Mouse (Mus musculus) heart, embryonic 15.5 days (tissue): ENCODE measurements at regions not wholly inside any gene's neighbourhood (a gene's known extent, or its start where the extent isn't known, plus 50 kb on each side); places are given as distances from the start of the nearest gene placed in this dataset.
A peak's percentile ranks its signal among the peaks of the same experiment; 100 is the strongest.

Experiments used
- ATAC-seq: fragments of 200-750 bp; cut with Nextera tagmentation; replicated peaks from 2 replicates; pipeline ENCODE4 v1.8.0; 2017; ENCODE audit warnings: low read depth, moderate TSS enrichment; ENCODE audit not compliant: insufficient number of reproducible peaks, insufficient read depth, low FRiP score
- H3K27ac ChIP-seq: fragments of 300-500 bp; sonication (generic); 2 replicates; pipeline ENCODE4 v1.5.1; 2015; ENCODE audit warnings: mild to moderate bottlenecking, inconsistent platforms
- H3K27me3 ChIP-seq: fragments of 300-500 bp; sonication (generic); 2 replicates; pipeline ENCODE4 v1.6.1; 2015; ENCODE audit warnings: inconsistent platforms
- H3K36me3 ChIP-seq: fragments of 300-500 bp; sonication (generic); 2 replicates; pipeline ENCODE4 v1.6.1; 2015; ENCODE audit warnings: mild to moderate bottlenecking, inconsistent platforms
- H3K4me1 ChIP-seq: fragments of 300-500 bp; sonication (generic); replicated peaks from 2 replicates; pipeline ENCODE4 v1.6.1; 2015; ENCODE audit warnings: inconsistent platforms
- H3K4me2 ChIP-seq: fragments of 300-500 bp; sonication (generic); 2 replicates; pipeline ENCODE4 v1.6.1; 2015; ENCODE audit warnings: inconsistent platforms, mild to moderate bottlenecking, moderate library complexity
- H3K4me3 ChIP-seq: fragments of 300-500 bp; sonication (generic); 2 replicates; pipeline ENCODE4 v1.5.1; 2015; ENCODE audit warnings: mild to moderate bottlenecking, inconsistent platforms
- H3K9ac ChIP-seq: fragments of 300-500 bp; sonication (generic); 2 replicates; pipeline ENCODE4 v1.6.1; 2015; ENCODE audit warnings: mild to moderate bottlenecking, inconsistent platforms
- H3K9me3 ChIP-seq: fragments of 300-500 bp; sonication (generic); replicated peaks from 2 replicates; pipeline ENCODE4 v1.6.1; 2016; ENCODE audit warnings: inconsistent platforms
- WGBS: fragments of 180-500 bp; shearing (Covaris S2); methylation state at CpG from one replicate; pipeline ENCODE4 v1.1.7; 2015; ENCODE audit warnings: mixed read lengths; 5-methylcytosine and 5-hydroxymethylcytosine counted together

DNA sequence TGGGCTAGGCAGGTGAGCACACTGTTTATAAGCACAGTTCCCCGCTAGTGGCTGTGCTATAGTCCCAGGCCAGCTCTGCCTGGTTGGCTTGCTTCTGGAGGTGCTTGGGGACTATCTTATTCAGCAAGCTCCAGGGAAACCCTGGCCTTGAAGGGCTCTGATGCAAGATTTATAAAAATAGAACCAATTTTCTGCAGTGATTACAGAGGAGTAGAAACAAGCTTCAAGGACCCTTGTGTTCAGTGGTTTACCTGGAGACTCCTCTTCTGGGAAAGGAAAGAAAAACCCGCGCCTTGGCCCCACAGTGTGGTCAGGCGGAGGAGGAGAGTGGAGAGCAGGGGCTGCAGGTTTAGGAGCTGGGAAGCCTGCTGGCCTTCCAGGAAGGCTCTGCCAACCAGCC lies 178.2 kb upstream of the Ctnnb1 start:
- 84% methylated on average over 4 of the region's 4 CpGs for WGBS
- no peaks in the 10 kb centered on the region for H3K36me3 ChIP-seq
- H3K4me2 ChIP-seq = no peak overlapping the region
- H3K9me3 ChIP-seq = no peaks in the 10 kb centered on the region
- H3K4me3 ChIP-seq = no peak overlapping the region
- H3K27me3 ChIP-seq = no peaks in the 10 kb centered on the region
- no peak overlapping the region for H3K27ac ChIP-seq
- H3K4me1 ChIP-seq = peaks cover 10% of the 10 kb centered on the region; the same call in 1 of the 2 replicates
- no peak for ATAC-seq
- no peak overlapping the region for H3K9ac ChIP-seq

DNA sequence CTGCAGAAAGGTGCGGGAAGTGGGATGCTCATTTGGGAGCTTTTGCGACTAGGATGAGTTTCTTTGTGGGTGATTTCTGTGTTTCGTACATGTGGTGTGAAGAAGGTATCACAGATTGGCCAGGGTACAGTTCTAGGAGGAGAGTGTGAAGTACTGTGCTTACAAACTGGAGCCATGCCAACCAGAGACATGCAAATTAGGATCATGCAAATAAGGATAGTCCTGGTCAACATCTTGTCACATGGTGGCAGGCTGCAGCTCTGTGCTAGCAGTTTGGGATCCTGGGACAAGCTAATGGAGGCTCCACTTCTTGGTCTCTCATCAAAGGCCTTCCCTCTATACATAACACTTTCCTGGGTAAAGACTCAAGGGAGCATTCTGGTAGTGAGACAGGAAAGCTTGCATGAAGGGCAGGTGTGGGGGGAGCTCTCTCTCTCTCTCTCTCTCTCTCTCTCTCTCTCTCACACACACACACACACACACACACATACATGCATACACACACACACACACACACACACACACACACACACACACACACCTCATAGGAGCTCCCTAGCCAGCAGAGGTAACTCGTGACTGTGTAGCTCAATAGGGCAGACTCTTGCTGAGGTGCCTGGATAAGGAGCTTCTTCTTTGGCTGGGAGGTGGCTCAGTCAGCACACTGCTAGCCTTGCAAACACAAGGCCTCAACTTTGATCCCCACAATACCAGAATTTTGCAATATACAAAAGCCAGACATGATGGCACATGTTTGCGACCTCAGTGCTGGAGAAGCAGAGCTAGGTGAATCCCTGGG lies 177.1 kb upstream of the Ctnnb1 start:
- H3K27me3 ChIP-seq = no peaks in the 10 kb centered on the region
- no peaks in the 10 kb centered on the region for H3K9me3 ChIP-seq
- H3K4me3 ChIP-seq = no peak overlapping the region
- H3K9ac ChIP-seq = no peak overlapping the region
- no peak overlapping the region for H3K4me2 ChIP-seq
- 0 out of 2 replicates have a peak, but pooled peaks have one; percentile 47 for ATAC-seq
- H3K27ac ChIP-seq = no peak overlapping the region
- H3K36me3 ChIP-seq = no peaks in the 10 kb centered on the region
- WGBS = 88% methylated on average over 5 of the region's 5 CpGs
- peaks cover 10% of the 10 kb centered on the region; the same call in 1 of the 2 replicates for H3K4me1 ChIP-seq

DNA sequence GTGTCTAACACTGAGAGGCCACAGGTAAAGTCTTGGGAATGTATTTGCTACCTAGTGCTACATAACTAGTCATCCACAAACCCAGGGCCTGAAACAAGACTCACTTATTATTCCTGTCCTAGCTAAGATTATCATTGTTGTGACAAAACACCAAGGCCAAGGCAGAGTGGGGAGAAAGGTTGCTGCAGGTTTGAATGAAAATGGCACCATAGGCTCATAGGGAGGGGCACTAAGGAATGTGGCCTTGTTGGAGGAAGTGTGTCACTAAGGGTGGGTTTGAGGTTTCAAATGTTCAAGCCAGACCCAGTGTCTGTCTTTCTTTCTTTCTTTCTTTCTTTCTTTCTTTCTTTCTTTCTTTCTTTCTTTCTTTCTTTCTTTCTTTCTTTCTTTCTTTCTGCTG lies 174.9 kb upstream of the Ctnnb1 start:
- Histone ChIP-seq H3K4me3 (no peak overlapping the region), H3K9me3 (no peaks in the 10 kb centered on the region), H3K27me3 (no peaks in the 10 kb centered on the region), H3K9ac (no peak overlapping the region), H3K36me3 (no peaks in the 10 kb centered on the region), H3K4me2 (no peak overlapping the region), H3K4me1 (peaks cover 8% of the 10 kb centered on the region; the same call in 1 of the 2 replicates), H3K27ac (no peak overlapping the region)
- ATAC-seq = no peak

DNA sequence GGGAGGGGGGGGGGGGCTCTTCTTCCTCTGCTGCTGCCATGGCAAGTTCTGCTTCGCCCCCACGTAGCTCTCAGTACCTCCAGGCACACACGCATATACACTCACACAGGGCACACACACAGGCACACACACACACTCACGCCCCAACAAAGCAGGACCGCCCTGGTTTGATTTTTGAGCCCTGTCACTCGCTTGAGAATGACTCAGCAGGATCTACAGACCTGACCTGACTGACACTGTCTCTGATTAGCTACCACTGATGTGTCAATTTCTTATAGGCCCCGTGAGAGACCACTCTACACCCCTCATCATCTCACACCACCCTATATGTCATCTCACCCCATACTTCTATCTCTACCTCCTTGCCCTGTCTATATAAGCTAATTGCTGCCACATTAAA lies 173.5 kb upstream of the Ctnnb1 start:
- H3K9me3 ChIP-seq = no peaks in the 10 kb centered on the region
- no peaks in the 10 kb centered on the region for H3K27me3 ChIP-seq
- 89% methylated on average over 7 of the region's 7 CpGs for WGBS
- no peak overlapping the region for H3K27ac ChIP-seq
- no peak overlapping the region for H3K4me3 ChIP-seq
- peaks cover 7% of the 10 kb centered on the region; the same call in 1 of the 2 replicates for H3K4me1 ChIP-seq
- H3K36me3 ChIP-seq = no peaks in the 10 kb centered on the region
- no peak overlapping the region for H3K9ac ChIP-seq
- no peak overlapping the region for H3K4me2 ChIP-seq
- ATAC-seq = no peak

DNA sequence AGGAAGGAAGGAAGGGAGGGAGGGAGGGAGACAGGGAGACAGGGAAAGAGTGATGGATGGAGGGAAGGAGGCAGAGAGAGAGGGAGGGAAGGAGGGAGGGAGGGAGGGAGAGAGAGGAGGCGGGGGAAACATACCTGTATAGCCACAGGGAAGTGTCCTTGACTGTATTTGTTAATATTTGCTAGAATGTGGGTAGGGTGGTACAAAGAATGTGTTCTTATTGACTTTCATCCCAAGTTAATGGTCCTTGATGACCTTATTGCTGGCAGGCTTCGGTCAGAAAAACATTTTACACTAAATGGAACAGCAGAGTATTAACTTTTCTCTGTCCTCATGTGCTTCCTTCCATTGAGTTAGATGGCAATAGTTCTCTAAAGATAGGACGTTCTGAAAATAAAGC lies 171.0 kb upstream of the Ctnnb1 start:
- H3K4me2 ChIP-seq = no peak overlapping the region
- H3K36me3 ChIP-seq = no peaks in the 10 kb centered on the region
- H3K27me3 ChIP-seq = no peaks in the 10 kb centered on the region
- no peaks in the 10 kb centered on the region for H3K4me1 ChIP-seq
- no peaks in the 10 kb centered on the region for H3K9me3 ChIP-seq
- no peak overlapping the region for H3K27ac ChIP-seq
- WGBS = 79% methylated on average over 3 of the region's 3 CpGs
- ATAC-seq = no peak
- H3K9ac ChIP-seq = no peak overlapping the region
- H3K4me3 ChIP-seq = no peak overlapping the region

DNA sequence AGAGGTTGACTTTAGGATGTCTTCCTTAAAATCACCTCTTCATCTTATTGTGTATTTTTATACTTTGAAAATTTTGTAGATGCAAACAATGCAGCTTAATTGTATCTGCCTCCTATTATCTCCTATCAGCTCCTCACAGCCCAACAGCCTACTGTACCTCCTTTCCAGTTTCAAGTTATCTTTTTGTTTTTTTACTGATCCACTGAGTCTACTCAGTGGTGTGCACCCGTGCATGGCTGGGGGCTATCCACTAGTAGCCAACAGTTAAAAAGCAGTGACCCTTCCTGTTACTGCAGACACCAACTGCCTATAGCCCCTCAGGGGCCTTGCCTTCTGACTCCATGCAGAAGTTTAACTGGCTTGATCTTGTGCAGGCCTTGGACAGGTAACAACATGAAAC lies 170.4 kb upstream of the Ctnnb1 start:
- H3K9ac ChIP-seq = no peak overlapping the region
- ATAC-seq = no peak
- H3K9me3 ChIP-seq = no peaks in the 10 kb centered on the region
- no peaks in the 10 kb centered on the region for H3K27me3 ChIP-seq
- H3K4me1 ChIP-seq = no peaks in the 10 kb centered on the region
- WGBS = 62% methylated on average over 1 of the region's 1 CpGs
- no peak overlapping the region for H3K4me3 ChIP-seq
- H3K4me2 ChIP-seq = no peak overlapping the region
- H3K27ac ChIP-seq = no peak overlapping the region
- no peaks in the 10 kb centered on the region for H3K36me3 ChIP-seq

DNA sequence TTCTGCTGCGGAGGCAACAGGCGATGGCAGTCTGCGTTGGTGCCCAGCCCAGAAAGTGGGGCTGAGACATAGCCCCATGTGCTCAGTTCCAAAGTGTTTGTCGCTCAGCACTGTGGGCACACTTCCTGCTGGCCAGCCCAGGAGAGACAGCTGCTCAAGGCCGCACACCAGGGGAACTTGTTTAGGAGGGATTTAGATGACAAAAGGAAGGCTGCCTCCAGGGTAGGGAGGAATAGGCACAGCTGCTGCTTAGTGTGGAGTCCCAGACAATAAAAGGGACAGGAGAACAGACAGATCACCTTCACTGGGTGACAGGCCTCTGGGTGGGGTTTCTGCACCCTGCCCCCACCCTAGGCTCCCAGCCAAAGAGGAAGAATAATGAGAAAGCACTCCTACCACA lies 169.2 kb upstream of the Ctnnb1 start:
- Histone ChIP-seq H3K27me3 (no peaks in the 10 kb centered on the region), H3K4me3 (no peak overlapping the region), H3K4me1 (no peaks in the 10 kb centered on the region; the same call in 1 of the 2 replicates), H3K4me2 (no peak overlapping the region), H3K9ac (no peak overlapping the region), H3K9me3 (no peaks in the 10 kb centered on the region), H3K27ac (no peak overlapping the region), H3K36me3 (no peaks in the 10 kb centered on the region)
- ATAC-seq = no peak
- 73% methylated on average over 5 of the region's 5 CpGs for WGBS

DNA sequence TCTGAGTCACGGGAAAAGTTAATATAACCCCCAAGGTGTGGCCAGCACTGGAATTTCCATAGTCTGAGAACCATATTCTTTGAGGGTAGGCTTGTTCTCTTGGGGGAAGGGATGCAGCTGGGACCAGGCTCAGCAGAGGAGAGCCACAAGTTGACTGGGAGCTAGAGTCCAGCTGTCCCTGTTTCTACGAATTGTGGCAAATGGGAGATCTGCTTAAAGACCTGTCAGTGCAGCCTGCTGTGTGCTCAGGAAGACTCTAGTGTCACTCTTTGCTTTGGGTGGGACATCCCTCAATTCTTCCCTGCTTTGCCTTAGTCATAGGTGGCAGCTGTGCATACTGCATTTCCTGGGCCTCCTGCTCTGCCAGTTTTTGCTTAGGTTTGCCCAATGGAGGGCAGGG lies 165.2 kb upstream of the Ctnnb1 start:
- Histone ChIP-seq H3K36me3 (no peaks in the 10 kb centered on the region), H3K27me3 (no peaks in the 10 kb centered on the region), H3K4me3 (no peak overlapping the region), H3K4me1 (no peaks in the 10 kb centered on the region; the same call in 1 of the 2 replicates), H3K27ac (no peak overlapping the region), H3K4me2 (no peak overlapping the region), H3K9ac (no peak overlapping the region), H3K9me3 (no peaks in the 10 kb centered on the region)
- WGBS = 89% methylated on average over 2 of the region's 2 CpGs
- no peak for ATAC-seq

DNA sequence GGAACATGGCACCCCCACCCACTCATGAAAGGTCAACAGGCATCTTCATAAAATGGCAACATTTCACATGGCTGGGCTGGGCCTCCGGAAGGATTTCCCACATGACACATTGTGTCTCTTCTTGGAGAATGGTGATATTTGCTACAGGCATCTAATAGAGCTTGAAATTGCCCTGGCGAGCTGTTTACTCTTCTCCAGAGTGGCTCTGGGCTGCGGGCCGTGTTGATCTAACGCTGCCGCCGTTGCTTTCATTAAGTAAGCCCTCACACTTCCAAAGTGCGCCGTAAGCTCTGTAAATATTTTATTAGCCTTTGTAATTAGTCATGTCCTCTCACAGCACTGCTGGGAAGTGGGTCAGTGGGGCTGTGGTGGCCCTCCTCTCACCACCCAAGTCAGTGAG lies 164.4 kb upstream of the Ctnnb1 start:
- H3K36me3 ChIP-seq = no peaks in the 10 kb centered on the region
- WGBS = 84% methylated on average over 9 of the region's 9 CpGs
- H3K27me3 ChIP-seq = no peaks in the 10 kb centered on the region
- H3K9ac ChIP-seq = no peak overlapping the region
- H3K9me3 ChIP-seq = no peaks in the 10 kb centered on the region
- H3K4me3 ChIP-seq = no peak overlapping the region
- no peaks in the 10 kb centered on the region; the same call in 1 of the 2 replicates for H3K4me1 ChIP-seq
- no peak overlapping the region for H3K27ac ChIP-seq
- H3K4me2 ChIP-seq = no peak overlapping the region
- ATAC-seq = no peak

DNA sequence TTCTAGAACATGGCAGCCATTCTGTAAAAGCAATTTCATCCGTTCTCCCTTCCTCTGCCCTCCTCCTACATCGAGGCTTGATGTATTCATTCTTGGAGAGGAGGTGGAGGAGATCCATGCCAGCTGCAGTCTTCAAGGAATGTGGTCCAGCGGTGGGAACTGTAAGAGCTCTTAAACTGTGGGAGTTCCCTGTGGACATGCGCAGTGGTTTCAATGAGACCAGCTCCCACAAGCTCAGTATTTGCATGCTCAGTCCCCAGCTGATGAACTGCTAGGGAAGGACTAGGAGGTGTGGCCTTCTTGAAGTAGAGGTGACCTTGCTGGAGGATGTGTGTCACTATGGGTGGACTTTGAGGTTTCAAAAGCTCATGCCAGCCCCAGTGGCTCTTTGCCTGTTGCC lies 163.7 kb upstream of the Ctnnb1 start:
- Histone ChIP-seq H3K4me2 (no peak overlapping the region), H3K9ac (no peak overlapping the region), H3K9me3 (no peaks in the 10 kb centered on the region), H3K4me1 (no peaks in the 10 kb centered on the region; the same call in 1 of the 2 replicates), H3K36me3 (no peaks in the 10 kb centered on the region), H3K4me3 (no peak overlapping the region), H3K27me3 (no peaks in the 10 kb centered on the region), H3K27ac (no peak overlapping the region)
- ATAC-seq = no peak
- WGBS = 74% methylated on average over 4 of the region's 4 CpGs

DNA sequence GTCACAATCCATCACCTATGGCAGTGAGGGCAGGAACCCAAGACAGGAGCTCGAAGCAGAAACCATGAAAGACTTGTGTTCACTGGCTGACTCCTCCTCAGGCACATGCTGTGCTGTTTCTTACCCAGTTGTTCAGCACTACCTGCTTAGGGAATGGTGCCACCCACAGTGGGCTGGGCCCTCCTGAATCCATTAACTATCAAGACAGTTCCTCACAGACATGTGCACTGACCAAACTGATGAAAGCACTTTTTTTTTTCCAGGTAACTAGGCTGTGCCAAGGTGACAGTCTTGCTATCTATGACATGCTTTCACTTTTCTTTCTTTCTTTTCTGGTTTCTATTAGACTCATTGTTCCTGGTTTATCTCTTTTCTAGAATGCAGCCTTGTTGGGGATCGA lies 162.1 kb upstream of the Ctnnb1 start:
- no peak overlapping the region for H3K9ac ChIP-seq
- H3K4me3 ChIP-seq = no peak overlapping the region
- H3K27ac ChIP-seq = no peak overlapping the region
- 76% methylated on average over 2 of the region's 2 CpGs for WGBS
- H3K9me3 ChIP-seq = no peaks in the 10 kb centered on the region
- no peaks in the 10 kb centered on the region for H3K27me3 ChIP-seq
- no peak for ATAC-seq
- no peaks in the 10 kb centered on the region for H3K36me3 ChIP-seq
- H3K4me2 ChIP-seq = no peak overlapping the region
- H3K4me1 ChIP-seq = peaks cover 5% of the 10 kb centered on the region; the same call in 1 of the 2 replicates

DNA sequence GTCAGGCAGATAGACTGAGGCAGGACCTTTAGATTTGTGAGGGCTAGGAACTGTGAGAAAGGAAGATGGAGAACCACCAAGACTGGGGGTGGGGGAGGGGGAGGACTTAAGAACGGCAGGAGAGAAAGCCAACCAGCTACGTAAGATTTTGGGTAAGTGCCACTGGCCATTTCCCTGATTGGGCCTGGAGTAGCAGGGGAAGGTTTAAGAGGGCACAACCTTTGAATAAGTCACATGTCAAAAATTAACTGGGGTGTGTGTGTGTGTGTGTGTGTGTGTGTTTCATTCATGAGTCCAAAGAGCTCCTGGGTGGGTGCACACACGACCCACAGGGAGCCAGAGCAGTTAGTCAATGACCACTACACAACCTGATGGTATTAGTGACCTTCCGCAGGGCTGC lies 161.6 kb upstream of the Ctnnb1 start:
- ATAC-seq = no peak
- H3K4me3 ChIP-seq = no peak overlapping the region
- H3K27me3 ChIP-seq = no peaks in the 10 kb centered on the region
- H3K27ac ChIP-seq = no peak overlapping the region
- no peak overlapping the region for H3K4me2 ChIP-seq
- no peaks in the 10 kb centered on the region for H3K9me3 ChIP-seq
- H3K4me1 ChIP-seq = peaks cover 5% of the 10 kb centered on the region; the same call in 1 of the 2 replicates
- WGBS = 86% methylated on average over 4 of the region's 4 CpGs
- no peaks in the 10 kb centered on the region for H3K36me3 ChIP-seq
- no peak overlapping the region for H3K9ac ChIP-seq
